Mouse (Mus musculus): ENCODE measurements around the gene Pigu. TPM values are rescaled to one million over a fixed set of nuclear protein-coding genes. Genes with fewer than 3 reads are reported as not detected.

Gene Pigu
- polyA plus RNA-seq, 1 experiment from 2014 or later = 60.2 TPM

- H3K9ac ChIP-seq (ENCODE audit: low read length) = no peak overlapping the region
- DNase-seq (ENCODE audit: low spot score) (no peak), ATAC-seq (replicated peaks; ENCODE audit: low FRiP score, low TSS enrichment, low read depth) (no peak)
- 90% methylated on average over 7 of the region's 7 CpGs for WGBS
- no peak overlapping the region for H3K27ac ChIP-seq (ENCODE audit: low read depth)
- peaks cover 8% of the 10 kb centered on the region; the same call in 1 of the 2 replicates for H3K4me1 ChIP-seq (replicated peaks; ENCODE audit: control insufficient read depth, insufficient read depth, low read length)
- no peaks in the 10 kb centered on the region for H3K27me3 ChIP-seq (replicated peaks; ENCODE audit: control insufficient read depth, insufficient read depth, low read length)
- H3K36me3 ChIP-seq (ENCODE audit: control insufficient read depth, insufficient read depth, low read length) = peaks cover 18% of the 10 kb centered on the region
- no peaks in the 10 kb centered on the region for H3K9me3 ChIP-seq (ENCODE audit: control insufficient read depth, low read length)
- H3K4me2 ChIP-seq (ENCODE audit: low read length) = no peak overlapping the region
- H3K4me3 ChIP-seq (ENCODE audit: low read depth, low read length) = no peak overlapping the region
These were observed 78.9 kb downstream of the Pigu start for GRCm38 (mm10) chr2:155278361-155278760.

- H3K36me3 ChIP-seq (ENCODE audit: control insufficient read depth, insufficient read depth, low read length) = peaks cover 16% of the 10 kb centered on the region
- DNase-seq (ENCODE audit: low spot score) = no peak
- no peaks in the 10 kb centered on the region for H3K27me3 ChIP-seq (replicated peaks; ENCODE audit: control insufficient read depth, insufficient read depth, low read length)
- peak overlapping the region; percentile 69; the same call in 1 of the 2 replicates for H3K4me2 ChIP-seq (ENCODE audit: low read length)
- no peak overlapping the region for H3K27ac ChIP-seq (ENCODE audit: low read depth)
- no peak for ATAC-seq (replicated peaks; ENCODE audit: low FRiP score, low TSS enrichment, low read depth)
- peaks cover 8% of the 10 kb centered on the region; the same call in 1 of the 2 replicates for H3K4me1 ChIP-seq (replicated peaks; ENCODE audit: control insufficient read depth, insufficient read depth, low read length)
- H3K4me3 ChIP-seq (ENCODE audit: low read depth, low read length) = no peak overlapping the region; the same call in 1 of the 2 replicates
- H3K9ac ChIP-seq (ENCODE audit: low read length) = no peak overlapping the region
- no peaks in the 10 kb centered on the region for H3K9me3 ChIP-seq (ENCODE audit: control insufficient read depth, low read length)
- 78% methylated on average over 2 of the region's 2 CpGs for WGBS
These were observed 79.5 kb downstream of the Pigu start for GRCm38 (mm10) chr2:155277721-155278120.

DNA sequence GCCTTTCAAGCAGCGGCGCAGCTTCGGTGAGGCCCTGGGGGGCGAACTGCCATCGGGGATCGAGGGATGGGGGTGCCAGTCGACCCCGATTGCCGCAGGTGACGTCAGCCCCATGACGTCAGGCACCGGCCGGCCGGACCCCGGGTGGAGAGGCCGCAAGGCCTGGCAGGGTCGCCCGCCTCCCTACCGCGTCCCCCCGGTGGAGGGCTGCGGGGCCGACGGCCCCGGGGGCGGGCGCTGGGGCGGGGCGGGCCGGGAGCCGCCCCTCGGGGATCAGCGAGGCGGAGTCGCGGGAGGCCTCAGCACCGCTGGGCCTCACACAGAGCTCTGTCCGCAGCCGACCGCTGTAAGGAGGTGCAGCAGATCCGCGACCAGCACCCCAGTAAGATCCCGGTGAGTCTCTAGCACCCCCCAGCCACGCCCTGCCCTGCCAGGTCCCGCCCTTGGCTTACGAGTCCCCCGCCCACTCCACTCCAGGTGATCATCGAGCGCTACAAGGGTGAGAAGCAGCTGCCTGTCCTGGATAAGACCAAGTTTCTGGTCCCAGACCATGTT is 80.5 kb downstream of the Pigu start:
- DNase-seq (ENCODE audit: low spot score) = peak; percentile 89
- Histone ChIP-seq H3K9ac (ENCODE audit: low read length) (peak overlapping the region; percentile 92), H3K9me3 (ENCODE audit: control insufficient read depth, low read length) (no peaks in the 10 kb centered on the region), H3K4me3 (ENCODE audit: low read depth, low read length) (peak overlapping the region; percentile 97), H3K4me1 (replicated peaks; ENCODE audit: control insufficient read depth, insufficient read depth, low read length) (peaks cover 8% of the 10 kb centered on the region; the same call in 1 of the 2 replicates), H3K27ac (ENCODE audit: low read depth) (peak overlapping the region; percentile 85), H3K27me3 (replicated peaks; ENCODE audit: control insufficient read depth, insufficient read depth, low read length) (no peaks in the 10 kb centered on the region), H3K36me3 (ENCODE audit: control insufficient read depth, insufficient read depth, low read length) (peaks cover 14% of the 10 kb centered on the region), H3K4me2 (ENCODE audit: low read length) (peak overlapping the region; percentile 69)
- ATAC-seq (replicated peaks; ENCODE audit: low FRiP score, low TSS enrichment, low read depth) = peak; percentile 92
- WGBS = 1% methylated on average over 31 of the region's 49 CpGs

- H3K4me1 ChIP-seq (replicated peaks; ENCODE audit: control insufficient read depth, insufficient read depth, low read length) = peaks cover 8% of the 10 kb centered on the region; the same call in 1 of the 2 replicates
- ATAC-seq (replicated peaks; ENCODE audit: low FRiP score, low TSS enrichment, low read depth) (peak; percentile 95), DNase-seq (ENCODE audit: low spot score) (peak; percentile 99)
- H3K4me3 ChIP-seq (ENCODE audit: low read depth, low read length) = peak within 1 kb of the TSS; percentile 97
- 1% methylated on average over 47 of the region's 47 CpGs for WGBS
- no peaks in the 10 kb centered on the region for H3K27me3 ChIP-seq (replicated peaks; ENCODE audit: control insufficient read depth, insufficient read depth, low read length)
- H3K4me2 ChIP-seq (ENCODE audit: low read length) = peak within 1 kb of the TSS; percentile 69
- peak within 1 kb of the TSS; percentile 92 for H3K9ac ChIP-seq (ENCODE audit: low read length)
- H3K36me3 ChIP-seq (ENCODE audit: control insufficient read depth, insufficient read depth, low read length) = peaks cover 10% of the 10 kb centered on the region
- peak within 1 kb of the TSS; percentile 85 for H3K27ac ChIP-seq (ENCODE audit: low read depth)
- no peaks in the 10 kb centered on the region for H3K9me3 ChIP-seq (ENCODE audit: control insufficient read depth, low read length)
These were observed 81.0 kb downstream of the Pigu start, which contains the start of gene Map1lc3a for GRCm38 (mm10) chr2:155276195-155276594. Gene Map1lc3a, plus strand, starts transcription at chr2:155276297.

GRCm38 (mm10) chr2:155273603-155274002 is 83.6 kb downstream of the Pigu start:
- 90% methylated on average over 8 of the region's 8 CpGs for WGBS
- H3K4me2 ChIP-seq (ENCODE audit: low read length) = no peak overlapping the region
- no peak overlapping the region for H3K9ac ChIP-seq (ENCODE audit: low read length)
- ATAC-seq (replicated peaks; ENCODE audit: low FRiP score, low TSS enrichment, low read depth) = no peak
- no peak for DNase-seq (ENCODE audit: low spot score)
- no peaks in the 10 kb centered on the region for H3K27me3 ChIP-seq (replicated peaks; ENCODE audit: control insufficient read depth, insufficient read depth, low read length)
- H3K4me3 ChIP-seq (ENCODE audit: low read depth, low read length) = no peak overlapping the region
- no peaks in the 10 kb centered on the region for H3K9me3 ChIP-seq (ENCODE audit: control insufficient read depth, low read length)
- H3K4me1 ChIP-seq (replicated peaks; ENCODE audit: control insufficient read depth, insufficient read depth, low read length) = peaks cover 8% of the 10 kb centered on the region; the same call in 1 of the 2 replicates
- peaks cover 10% of the 10 kb centered on the region for H3K36me3 ChIP-seq (ENCODE audit: control insufficient read depth, insufficient read depth, low read length)
- H3K27ac ChIP-seq (ENCODE audit: low read depth) = no peak overlapping the region

- DNase-seq (ENCODE audit: low spot score) (no peak), ATAC-seq (replicated peaks; ENCODE audit: low FRiP score, low TSS enrichment, low read depth) (no peak)
- Histone ChIP-seq H3K4me3 (ENCODE audit: low read depth, low read length) (no peak overlapping the region), H3K4me2 (ENCODE audit: low read length) (no peak overlapping the region), H3K9me3 (ENCODE audit: control insufficient read depth, low read length) (no peaks in the 10 kb centered on the region), H3K36me3 (ENCODE audit: control insufficient read depth, insufficient read depth, low read length) (peaks cover 1% of the 10 kb centered on the region), H3K27me3 (replicated peaks; ENCODE audit: control insufficient read depth, insufficient read depth, low read length) (no peaks in the 10 kb centered on the region), H3K9ac (ENCODE audit: low read length) (no peak overlapping the region), H3K27ac (ENCODE audit: low read depth) (no peak overlapping the region), H3K4me1 (replicated peaks; ENCODE audit: control insufficient read depth, insufficient read depth, low read length) (peaks cover 6% of the 10 kb centered on the region; the same call in 1 of the 2 replicates)
- WGBS = 72% methylated on average over 10 of the region's 10 CpGs
These were observed 84.6 kb downstream of the Pigu start for GRCm38 (mm10) chr2:155272396-155273170.

GRCm38 (mm10) chr2:155271957-155272356 is 85.3 kb downstream of the Pigu start:
- Histone ChIP-seq H3K4me2 (ENCODE audit: low read length) (no peak overlapping the region), H3K27me3 (replicated peaks; ENCODE audit: control insufficient read depth, insufficient read depth, low read length) (no peaks in the 10 kb centered on the region), H3K4me3 (ENCODE audit: low read depth, low read length) (no peak overlapping the region), H3K27ac (ENCODE audit: low read depth) (no peak overlapping the region), H3K4me1 (replicated peaks; ENCODE audit: control insufficient read depth, insufficient read depth, low read length) (peaks cover under 1% of the 10 kb centered on the region; the same call in 1 of the 2 replicates), H3K36me3 (ENCODE audit: control insufficient read depth, insufficient read depth, low read length) (no peaks in the 10 kb centered on the region), H3K9ac (ENCODE audit: low read length) (no peak overlapping the region), H3K9me3 (ENCODE audit: control insufficient read depth, low read length) (no peaks in the 10 kb centered on the region)
- ATAC-seq (replicated peaks; ENCODE audit: low FRiP score, low TSS enrichment, low read depth) (no peak), DNase-seq (ENCODE audit: low spot score) (no peak)
- WGBS = 88% methylated on average over 6 of the region's 6 CpGs

DNA sequence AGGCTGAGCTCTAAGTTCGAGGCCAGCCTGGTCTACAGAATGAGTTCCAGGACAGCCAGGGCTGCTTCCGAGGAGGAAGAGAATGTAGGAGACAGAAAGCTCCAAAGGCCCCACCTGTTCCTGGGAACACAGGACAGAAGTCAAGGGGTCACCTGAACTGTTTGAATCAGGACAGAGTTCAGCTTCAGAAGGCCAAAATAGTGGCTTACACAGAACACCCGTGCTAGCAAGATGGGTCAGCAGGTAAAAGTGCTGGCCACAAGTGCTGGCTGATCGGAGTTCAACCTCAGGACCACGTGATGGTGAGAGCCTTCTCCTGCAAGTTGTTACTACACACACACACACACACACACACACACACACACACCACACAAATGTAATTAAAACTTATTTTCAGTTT is 90.3 kb downstream of the Pigu start:
- H3K27ac ChIP-seq (ENCODE audit: low read depth) = no peak overlapping the region
- no peak for DNase-seq (ENCODE audit: low spot score)
- no peak for ATAC-seq (replicated peaks; ENCODE audit: low FRiP score, low TSS enrichment, low read depth)
- no peak overlapping the region for H3K4me2 ChIP-seq (ENCODE audit: low read length)
- H3K4me3 ChIP-seq (ENCODE audit: low read depth, low read length) = no peak overlapping the region
- no peaks in the 10 kb centered on the region for H3K27me3 ChIP-seq (replicated peaks; ENCODE audit: control insufficient read depth, insufficient read depth, low read length)
- H3K9me3 ChIP-seq (ENCODE audit: control insufficient read depth, low read length) = no peaks in the 10 kb centered on the region
- WGBS = 78% methylated on average over 5 of the region's 5 CpGs
- H3K9ac ChIP-seq (ENCODE audit: low read length) = no peak overlapping the region
- H3K4me1 ChIP-seq (replicated peaks; ENCODE audit: control insufficient read depth, insufficient read depth, low read length) = no peaks in the 10 kb centered on the region
- H3K36me3 ChIP-seq (ENCODE audit: control insufficient read depth, insufficient read depth, low read length) = no peaks in the 10 kb centered on the region

Measured in intestine, embryonic 14.5 days (tissue).